Mouse (Mus musculus): Measurements from ENCODE around the gene Ccdc189. TPM values are rescaled to one million over a fixed set of nuclear protein-coding genes. Genes with fewer than 3 reads are reported as not detected.

The Ccdc189 gene
- polyA plus RNA-seq, 1 experiment from 2014 or later: 15.3 TPM

DNA sequence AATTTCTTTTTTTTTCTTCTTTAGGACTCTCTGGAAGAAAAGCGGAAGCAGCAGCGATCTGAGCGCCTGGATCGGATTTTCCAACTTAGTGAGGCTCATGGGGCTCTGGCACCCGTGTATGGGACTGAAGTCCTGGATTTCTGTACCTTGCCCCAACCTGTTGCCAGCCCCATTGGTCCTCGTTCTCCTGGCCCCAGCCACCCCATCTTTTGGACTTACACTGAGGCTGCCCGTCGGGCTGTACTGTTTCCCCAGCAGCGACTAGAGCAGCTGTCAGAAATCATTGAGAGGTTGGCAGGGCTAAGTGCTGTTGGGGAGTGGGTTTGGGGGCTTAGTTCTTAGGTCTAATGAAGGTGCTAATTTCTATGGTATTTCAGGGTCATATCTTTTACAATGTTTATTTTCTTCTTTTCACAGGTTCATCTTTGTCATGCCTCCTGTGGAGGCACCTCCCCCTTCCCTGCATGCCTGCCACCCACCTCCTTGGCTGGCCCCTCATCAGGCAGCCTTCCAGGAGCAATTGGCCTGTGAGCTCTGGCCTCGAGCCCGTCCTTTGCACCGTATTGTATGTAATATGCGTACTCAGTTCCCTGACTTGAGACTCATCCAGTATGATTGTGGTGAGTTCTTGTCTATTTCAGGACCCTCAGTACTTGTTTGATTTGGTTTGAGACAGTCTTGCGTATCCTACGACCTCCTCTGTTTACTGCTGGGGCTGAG is 39.1 kb downstream of the Ccdc189 start:
- H3K9me3 ChIP-seq: no peaks in the 10 kb centered on the region
- 92% methylated on average over 15 of the region's 15 CpGs for WGBS
- no peak overlapping the region for H3K4me3 ChIP-seq
- H3K36me3 ChIP-seq (replicated peaks): peaks cover 98% of the 10 kb centered on the region
- no peak for DNase-seq (ENCODE audit: low spot score)
- H3K4me1 ChIP-seq: no peaks in the 10 kb centered on the region
- no peaks in the 10 kb centered on the region for H3K27me3 ChIP-seq (replicated peaks; ENCODE audit: low read depth, poor library complexity, severe bottlenecking)
- H3K27ac ChIP-seq (replicated peaks): no peak overlapping the region

DNA sequence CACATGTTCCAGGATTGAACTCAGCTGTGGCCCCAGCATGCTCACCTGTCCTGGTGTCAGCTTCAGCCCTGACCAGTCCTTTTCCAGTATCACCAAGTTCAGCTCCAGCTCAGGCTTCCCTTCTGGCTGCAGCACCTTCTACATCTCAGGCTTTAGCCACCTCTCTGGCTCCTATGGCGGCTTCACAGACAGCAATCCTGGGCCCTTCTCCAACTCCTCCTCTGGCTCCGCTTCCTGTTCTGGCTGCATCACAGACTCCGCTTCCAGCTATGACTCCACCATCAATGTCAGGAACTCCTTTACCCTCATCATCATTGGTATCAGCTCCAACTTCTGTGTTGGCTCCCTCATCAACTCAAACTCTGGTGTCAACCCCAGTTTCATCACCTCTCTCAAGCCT is 46.7 kb downstream of the Ccdc189 start:
- Histone ChIP-seq H3K27me3 (replicated peaks; ENCODE audit: low read depth, poor library complexity, severe bottlenecking) (no peaks in the 10 kb centered on the region), H3K27ac (replicated peaks) (no peak overlapping the region), H3K4me3 (no peak overlapping the region), H3K36me3 (replicated peaks) (peaks cover 100% of the 10 kb centered on the region), H3K4me1 (no peaks in the 10 kb centered on the region), H3K9me3 (no peaks in the 10 kb centered on the region)
- DNase-seq (ENCODE audit: low spot score): no peak
- 95% methylated on average over 3 of the region's 3 CpGs for WGBS

Other genes starting within 250 kb of the Ccdc189 start
- gene Zfp768, start 243.0 kb downstream of the Ccdc189 start, polyA plus RNA-seq (2016; fragmentation: Nextera tagmentation; extraction: Ambion mirVana): 19.7 and 20.9 TPM in 2 replicates
- 9.0 and 9.3 TPM in 2 replicates for gene Zfp747, start 212.5 kb downstream of the Ccdc189 start, polyA plus RNA-seq (2016; fragmentation: Nextera tagmentation; extraction: Ambion mirVana)
- 5.1 and 6.4 TPM in 2 replicates for gene 9130019O22Rik, start 201.4 kb downstream of the Ccdc189 start, polyA plus RNA-seq (2016; fragmentation: Nextera tagmentation; extraction: Ambion mirVana)
- 4.6 and 5.5 TPM in 2 replicates for gene E430018J23Rik, start 195.0 kb downstream of the Ccdc189 start, polyA plus RNA-seq (2016; fragmentation: Nextera tagmentation; extraction: Ambion mirVana)
- 6.1 and 7.1 TPM in 2 replicates for gene Zfp764, start 181.8 kb downstream of the Ccdc189 start, polyA plus RNA-seq (2016; fragmentation: Nextera tagmentation; extraction: Ambion mirVana)
- gene Zfp688, start 166.5 kb downstream of the Ccdc189 start, polyA plus RNA-seq (2016; fragmentation: Nextera tagmentation; extraction: Ambion mirVana): 29.0 and 32.5 TPM in 2 replicates
- 13.4 and 17.7 TPM in 2 replicates for gene Zfp689, start 139.4 kb downstream of the Ccdc189 start, polyA plus RNA-seq (2016; fragmentation: Nextera tagmentation; extraction: Ambion mirVana)
- gene Prr14, start 129.0 kb downstream of the Ccdc189 start, polyA plus RNA-seq (2016; fragmentation: Nextera tagmentation; extraction: Ambion mirVana): 46.3 and 47.9 TPM in 2 replicates
- gene Fbrs, start 109.4 kb downstream of the Ccdc189 start, polyA plus RNA-seq (2016; fragmentation: Nextera tagmentation; extraction: Ambion mirVana): 8.6 and 9.0 TPM in 2 replicates
- gene Srcap, start 76.6 kb downstream of the Ccdc189 start, polyA plus RNA-seq (2016; fragmentation: Nextera tagmentation; extraction: Ambion mirVana): 55.8 and 62.8 TPM in 2 replicates
- 16.6 and 17.8 TPM in 2 replicates for gene Gm42715, start 69.0 kb downstream of the Ccdc189 start, polyA plus RNA-seq (2016; fragmentation: Nextera tagmentation; extraction: Ambion mirVana)
- gene Tmem265, start 27.2 kb downstream of the Ccdc189 start, polyA plus RNA-seq (2016; fragmentation: Nextera tagmentation; extraction: Ambion mirVana): 5.1 and 7.3 TPM in 2 replicates
- gene Phkg2, start 15.3 kb downstream of the Ccdc189 start, polyA plus RNA-seq (2016; fragmentation: Nextera tagmentation; extraction: Ambion mirVana): 40.7 and 43.4 TPM in 2 replicates
- gene Rnf40, start 172 bp upstream of the Ccdc189 start, polyA plus RNA-seq (2016; fragmentation: Nextera tagmentation; extraction: Ambion mirVana): 61.2 and 64.2 TPM in 2 replicates
- 31.6 and 33.6 TPM in 2 replicates for gene Zfp629, start 27.2 kb upstream of the Ccdc189 start, polyA plus RNA-seq (2016; fragmentation: Nextera tagmentation; extraction: Ambion mirVana)
- 60.2 and 70.0 TPM in 2 replicates for gene Bcl7c, start 120.3 kb upstream of the Ccdc189 start, polyA plus RNA-seq (2016; fragmentation: Nextera tagmentation; extraction: Ambion mirVana)
- gene Ctf1, start 124.1 kb upstream of the Ccdc189 start, polyA plus RNA-seq (2016; fragmentation: Nextera tagmentation; extraction: Ambion mirVana): 9.4 and 10.7 TPM in 2 replicates
- gene Ctf2, start 143.6 kb upstream of the Ccdc189 start, polyA plus RNA-seq (2016; fragmentation: Nextera tagmentation; extraction: Ambion mirVana): 0.19 TPM in 2 replicates
- 8.9 and 9.0 TPM in 2 replicates for gene Fbxl19, start 155.9 kb upstream of the Ccdc189 start, polyA plus RNA-seq (2016; fragmentation: Nextera tagmentation; extraction: Ambion mirVana)
- 12.9 and 13.6 TPM in 2 replicates for gene Orai3, start 181.2 kb upstream of the Ccdc189 start, polyA plus RNA-seq (2016; fragmentation: Nextera tagmentation; extraction: Ambion mirVana)
- 14.7 and 15.2 TPM in 2 replicates for gene Setd1a, start 188.1 kb upstream of the Ccdc189 start, polyA plus RNA-seq (2016; fragmentation: Nextera tagmentation; extraction: Ambion mirVana)
- not detected in 2 replicates for gene Gm49388, start 197.0 kb upstream of the Ccdc189 start, polyA plus RNA-seq (2016; fragmentation: Nextera tagmentation; extraction: Ambion mirVana)
- 6.8 and 8.0 TPM in 2 replicates for gene Hsd3b7, start 212.0 kb upstream of the Ccdc189 start, polyA plus RNA-seq (2016; fragmentation: Nextera tagmentation; extraction: Ambion mirVana)
- gene Stx4a, start 235.7 kb upstream of the Ccdc189 start, polyA plus RNA-seq (2016; fragmentation: Nextera tagmentation; extraction: Ambion mirVana): 22.5 and 29.3 TPM in 2 replicates
- 4.7 and 6.5 TPM in 2 replicates for gene Stx1b, start 236.0 kb upstream of the Ccdc189 start, polyA plus RNA-seq (2016; fragmentation: Nextera tagmentation; extraction: Ambion mirVana)